Mouse (Mus musculus) cortical plate, adult 2 months (tissue): ENCODE results near the gene Cyp27b1.

Experiments used
- CTCF ChIP-seq: fragments of 200-500 bp; IDR thresholded peaks from 2 replicates; pipeline ENCODE4 v1.5.1; 2011; ENCODE audit warnings: mild to moderate bottlenecking, control low read depth, low read length; ENCODE audit not compliant: insufficient read depth; ENCODE audit errors: extremely low read depth
- POLR2A ChIP-seq: fragments of 200-500 bp; IDR thresholded peaks from 2 replicates; pipeline ENCODE4 v1.6.1; 2011; ENCODE audit warnings: mild to moderate bottlenecking, low read length, control low read depth; ENCODE audit not compliant: insufficient read depth; ENCODE audit errors: extremely low read depth

GRCm38 (mm10) chr10:127085633-127086032 is 37.6 kb downstream of the Cyp27b1 start:
- TF ChIP-seq CTCF (no peak), POLR2A (no peak)
